Mouse (Mus musculus): ENCODE measurements around the gene Ucma. TPM values are rescaled to one million over a fixed set of nuclear protein-coding genes. Genes with fewer than 3 reads are reported as not detected.

Gene Ucma
- polyA plus RNA-seq, 1 experiment = not detected

DNA sequence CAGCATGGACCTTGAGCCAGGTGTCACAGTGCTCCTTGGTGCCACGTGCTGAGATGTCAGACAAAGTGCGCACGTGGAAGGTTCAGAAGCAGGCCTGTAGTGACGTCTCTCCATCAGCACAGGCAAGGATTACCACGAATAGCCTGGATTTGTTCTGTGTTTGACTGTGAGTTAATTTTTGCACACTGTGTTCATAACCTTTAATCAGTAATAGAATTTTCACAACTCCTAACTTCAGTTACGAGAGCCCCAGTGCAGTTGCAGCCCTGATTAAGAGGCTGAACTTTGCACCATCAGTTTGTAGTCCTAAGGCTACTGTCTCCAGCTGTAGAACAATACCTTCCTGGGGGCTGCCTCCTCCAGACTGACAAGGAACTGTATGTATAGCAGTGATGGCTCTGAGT, 20.5 kb downstream of the Ucma start:
- H3K4me3 ChIP-seq (ENCODE audit: insufficient read depth, low read length) = no peak overlapping the region
- TF ChIP-seq CTCF (IDR thresholded peaks at IDR 0.05; ENCODE audit: low read depth, low read length) (no peak), POLR2A (IDR thresholded peaks at IDR 0.05; ENCODE audit: borderline replicate concordance, low read depth, low read length) (no peak)
- no peaks in the 10 kb centered on the region for H3K4me1 ChIP-seq (ENCODE audit: control insufficient read depth, insufficient read depth, low read length)
- no peak overlapping the region for H3K27ac ChIP-seq (ENCODE audit: insufficient read depth, low read depth, low read length)

DNA sequence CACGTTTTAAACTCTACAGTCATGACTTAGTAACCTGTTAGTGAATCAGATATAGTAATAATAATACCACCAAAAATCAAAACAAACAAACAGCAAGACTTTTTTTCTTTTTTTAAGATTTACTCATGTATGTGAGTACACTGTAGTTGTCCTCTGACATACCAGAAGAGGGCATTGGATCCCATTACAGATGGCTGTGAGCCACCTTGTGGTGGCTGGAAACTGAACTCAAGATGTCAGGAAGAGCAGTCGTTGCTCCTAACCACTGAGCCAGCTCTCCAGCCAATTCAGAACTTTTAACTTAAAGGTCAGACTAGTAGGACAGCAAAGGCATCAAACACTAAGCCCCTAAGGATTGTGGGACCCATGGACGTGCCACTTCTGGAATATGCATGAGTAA, 23.0 kb downstream of the Ucma start:
- H3K4me1 ChIP-seq (ENCODE audit: control insufficient read depth, insufficient read depth, low read length) = no peaks in the 10 kb centered on the region
- no peak overlapping the region for H3K4me3 ChIP-seq (ENCODE audit: insufficient read depth, low read length)
- TF ChIP-seq CTCF (IDR thresholded peaks at IDR 0.05; ENCODE audit: low read depth, low read length) (no peak), POLR2A (IDR thresholded peaks at IDR 0.05; ENCODE audit: borderline replicate concordance, low read depth, low read length) (no peak)
- H3K27ac ChIP-seq (ENCODE audit: insufficient read depth, low read depth, low read length) = no peak overlapping the region

GRCm38 (mm10) chr2:5001266-5001665, 25.3 kb downstream of the Ucma start:
- no peak overlapping the region for H3K27ac ChIP-seq (ENCODE audit: insufficient read depth, low read depth, low read length)
- TF ChIP-seq POLR2A (IDR thresholded peaks at IDR 0.05; ENCODE audit: borderline replicate concordance, low read depth, low read length) (no peak), CTCF (IDR thresholded peaks at IDR 0.05; ENCODE audit: low read depth, low read length) (no peak)
- H3K4me3 ChIP-seq (ENCODE audit: insufficient read depth, low read length) = no peak overlapping the region
- no peaks in the 10 kb centered on the region for H3K4me1 ChIP-seq (ENCODE audit: control insufficient read depth, insufficient read depth, low read length)

DNA sequence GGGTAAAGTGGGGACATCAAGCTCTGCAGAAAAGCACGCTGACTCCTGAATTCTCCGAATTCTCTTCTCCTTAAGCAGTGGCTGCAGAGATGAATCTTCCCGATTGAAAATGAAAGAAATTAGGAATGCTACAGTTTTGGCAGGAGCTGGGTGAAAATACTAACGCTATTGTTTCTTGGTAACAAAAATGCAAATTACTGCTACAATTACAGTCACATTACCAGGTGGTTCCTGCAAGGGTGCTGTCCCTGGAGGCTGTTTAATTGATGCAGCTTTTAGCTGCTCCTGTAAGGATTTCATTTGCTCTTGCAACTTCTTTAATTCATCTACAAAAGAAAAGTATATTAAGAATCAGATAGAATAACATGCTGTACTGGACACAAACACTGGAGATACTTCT, 31.2 kb downstream of the Ucma start:
- no peak overlapping the region for H3K27ac ChIP-seq (ENCODE audit: insufficient read depth, low read depth, low read length)
- peaks cover 3% of the 10 kb centered on the region for H3K4me1 ChIP-seq (ENCODE audit: control insufficient read depth, insufficient read depth, low read length)
- no peak for TF ChIP-seq CTCF (IDR thresholded peaks at IDR 0.05; ENCODE audit: low read depth, low read length)
- TF ChIP-seq POLR2A (IDR thresholded peaks at IDR 0.05; ENCODE audit: borderline replicate concordance, low read depth, low read length) = no peak
- H3K4me3 ChIP-seq (ENCODE audit: insufficient read depth, low read length) = no peak overlapping the region

- TF ChIP-seq POLR2A (IDR thresholded peaks at IDR 0.05; ENCODE audit: borderline replicate concordance, low read depth, low read length) (no peak), CTCF (IDR thresholded peaks at IDR 0.05; ENCODE audit: low read depth, low read length) (no peak)
- Histone ChIP-seq H3K4me1 (ENCODE audit: control insufficient read depth, insufficient read depth, low read length) (peaks cover 11% of the 10 kb centered on the region), H3K4me3 (ENCODE audit: insufficient read depth, low read length) (peak overlapping the region; percentile 85), H3K27ac (ENCODE audit: insufficient read depth, low read depth, low read length) (peak overlapping the region; percentile 55)
These were observed 36.1 kb downstream of the Ucma start for GRCm38 (mm10) chr2:5011898-5012490.

DNA sequence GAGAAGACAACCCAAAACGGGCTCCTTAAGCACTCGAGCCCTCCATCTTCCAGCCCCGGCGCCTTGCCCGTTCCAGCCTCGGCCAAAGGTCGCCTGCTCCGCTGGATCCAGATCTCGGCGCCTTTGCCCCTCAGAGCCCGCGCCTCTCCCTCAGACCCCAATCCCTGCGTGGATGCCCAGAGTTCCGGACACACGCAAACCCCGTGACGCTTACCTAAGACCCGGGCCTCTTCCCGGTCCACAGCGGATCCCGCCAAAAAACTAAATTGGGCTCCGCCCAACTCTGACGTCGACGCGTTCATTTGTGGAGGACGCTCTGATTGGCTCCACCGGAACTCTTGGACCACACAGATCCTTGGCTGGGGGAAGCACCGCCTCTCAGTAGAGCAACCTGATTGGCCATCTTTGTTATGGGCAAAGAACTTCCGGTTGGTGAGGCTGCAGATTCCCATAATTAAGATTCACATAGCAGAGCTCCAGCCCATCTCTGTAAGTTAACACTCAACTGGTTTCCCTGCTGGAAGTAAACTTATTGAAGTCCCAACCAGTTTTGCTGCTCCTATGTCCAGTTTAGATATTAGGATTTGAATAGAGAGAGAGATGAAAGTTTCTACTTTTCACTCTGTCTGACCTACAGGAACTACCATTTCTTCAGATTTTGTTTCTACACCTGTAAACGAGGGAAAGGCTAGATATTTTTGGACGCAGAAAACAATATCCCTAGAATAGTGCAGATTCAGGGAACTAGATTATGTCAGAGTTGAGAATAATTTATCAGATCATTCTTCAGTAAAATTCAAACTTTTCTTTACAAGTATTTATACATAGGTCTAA, 36.8 kb downstream of the Ucma start, which contains the start of gene Mcm10:
TSS of gene Mcm10 (minus strand) at position 301 of the 834 bp plus-strand sequence.
- H3K4me3 ChIP-seq (ENCODE audit: insufficient read depth, low read length) = peak within 1 kb of the TSS; percentile 85
- H3K4me1 ChIP-seq (ENCODE audit: control insufficient read depth, insufficient read depth, low read length) = peaks cover 11% of the 10 kb centered on the region
- TF ChIP-seq POLR2A (IDR thresholded peaks at IDR 0.05; ENCODE audit: borderline replicate concordance, low read depth, low read length) (no peak), CTCF (IDR thresholded peaks at IDR 0.05; ENCODE audit: low read depth, low read length) (no peak)
- peak within 1 kb of the TSS; percentile 55 for H3K27ac ChIP-seq (ENCODE audit: insufficient read depth, low read depth, low read length)

GRCm38 (mm10) chr2:5014616-5015015, 38.7 kb downstream of the Ucma start:
- Histone ChIP-seq H3K27ac (ENCODE audit: insufficient read depth, low read depth, low read length) (peak overlapping the region; percentile 46), H3K4me1 (ENCODE audit: control insufficient read depth, insufficient read depth, low read length) (peaks cover 11% of the 10 kb centered on the region), H3K4me3 (ENCODE audit: insufficient read depth, low read length) (no peak overlapping the region)
- TF ChIP-seq POLR2A (IDR thresholded peaks at IDR 0.05; ENCODE audit: borderline replicate concordance, low read depth, low read length) (no peak), CTCF (IDR thresholded peaks at IDR 0.05; ENCODE audit: low read depth, low read length) (no peak)

- Histone ChIP-seq H3K4me3 (ENCODE audit: insufficient read depth, low read length) (no peak overlapping the region), H3K27ac (ENCODE audit: insufficient read depth, low read depth, low read length) (no peak overlapping the region), H3K4me1 (ENCODE audit: control insufficient read depth, insufficient read depth, low read length) (peaks cover 11% of the 10 kb centered on the region)
- no peak for TF ChIP-seq CTCF (IDR thresholded peaks at IDR 0.05; ENCODE audit: low read depth, low read length)
- no peak for TF ChIP-seq POLR2A (IDR thresholded peaks at IDR 0.05; ENCODE audit: borderline replicate concordance, low read depth, low read length)
These were observed 39.6 kb downstream of the Ucma start for GRCm38 (mm10) chr2:5015527-5015926.

GRCm38 (mm10) chr2:5016922-5017321, 41.0 kb downstream of the Ucma start:
- TF ChIP-seq POLR2A (IDR thresholded peaks at IDR 0.05; ENCODE audit: borderline replicate concordance, low read depth, low read length) (no peak), CTCF (IDR thresholded peaks at IDR 0.05; ENCODE audit: low read depth, low read length) (no peak)
- Histone ChIP-seq H3K4me1 (ENCODE audit: control insufficient read depth, insufficient read depth, low read length) (peaks cover 8% of the 10 kb centered on the region), H3K27ac (ENCODE audit: insufficient read depth, low read depth, low read length) (no peak overlapping the region), H3K4me3 (ENCODE audit: insufficient read depth, low read length) (no peak overlapping the region)

DNA sequence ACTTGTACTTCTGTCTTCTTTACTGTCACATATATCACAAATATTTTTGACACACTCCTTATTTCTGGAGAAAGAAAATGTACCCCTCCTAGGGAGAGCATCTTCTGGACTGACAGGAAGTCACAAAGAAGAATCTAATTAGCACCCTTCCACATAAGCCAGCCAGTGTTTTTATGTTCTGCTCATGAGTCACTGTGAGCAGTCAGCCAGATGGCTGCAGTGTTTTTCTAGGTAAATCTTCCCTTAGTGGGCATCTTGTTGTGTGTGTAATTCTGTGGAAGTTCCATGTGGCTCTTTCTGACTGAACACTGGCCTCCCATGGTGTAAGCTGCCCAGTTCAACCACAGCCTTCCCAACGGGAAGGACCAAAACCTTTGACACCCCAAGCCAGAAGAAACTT, 43.8 kb downstream of the Ucma start:
- H3K4me1 ChIP-seq (ENCODE audit: control insufficient read depth, insufficient read depth, low read length) = peaks cover 3% of the 10 kb centered on the region
- no peak for TF ChIP-seq CTCF (IDR thresholded peaks at IDR 0.05; ENCODE audit: low read depth, low read length)
- TF ChIP-seq POLR2A (IDR thresholded peaks at IDR 0.05; ENCODE audit: borderline replicate concordance, low read depth, low read length) = no peak
- no peak overlapping the region for H3K27ac ChIP-seq (ENCODE audit: insufficient read depth, low read depth, low read length)
- no peak overlapping the region for H3K4me3 ChIP-seq (ENCODE audit: insufficient read depth, low read length)
